Mouse (Mus musculus) stomach, embryonic 14.5 days (tissue): ENCODE results near the gene Gm13889. TPM values are rescaled to one million over a fixed set of nuclear protein-coding genes. Genes with fewer than 3 reads are reported as not detected.

Experiments used
- ATAC-seq: fragments of 200-750 bp; cut with Nextera tagmentation; 2 replicates; pipeline ENCODE4 v1.8.0; 2017; ENCODE audit warnings: low read depth, moderate TSS enrichment; ENCODE audit not compliant: insufficient number of reproducible peaks, insufficient read depth, low FRiP score
- H3K27ac ChIP-seq: fragments of 300-500 bp; sonication (generic); 2 replicates; pipeline ENCODE4 v1.5.1; 2014; ENCODE audit warnings: mild to moderate bottlenecking, low read length, moderate library complexity, mixed read lengths
- H3K27me3 ChIP-seq: fragments of 300-500 bp; sonication (generic); 2 replicates; pipeline ENCODE4 v1.6.1; 2014; ENCODE audit warnings: low read length, control low read depth, mixed read lengths; ENCODE audit not compliant: control insufficient read depth, insufficient read depth
- H3K36me3 ChIP-seq: fragments of 300-500 bp; sonication (generic); 2 replicates; pipeline ENCODE4 v1.6.1; 2014; ENCODE audit warnings: mild to moderate bottlenecking, control low read depth, low read length, moderate library complexity, mixed read lengths; ENCODE audit not compliant: control insufficient read depth, insufficient read depth
- H3K4me1 ChIP-seq: fragments of 300-500 bp; sonication (generic); 2 replicates; pipeline ENCODE4 v1.6.1; 2014; ENCODE audit warnings: low read length, control low read depth, mixed read lengths; ENCODE audit not compliant: control insufficient read depth, insufficient read depth
- H3K4me2 ChIP-seq: fragments of 300-500 bp; sonication (generic); replicated peaks from 2 replicates; pipeline ENCODE4 v1.6.1; 2014; ENCODE audit warnings: low read depth, low read length, control low read depth
- H3K4me3 ChIP-seq: fragments of 300-500 bp; sonication (generic); 2 replicates; pipeline ENCODE4 v1.5.1; 2014; ENCODE audit warnings: low read depth, low read length, control low read depth
- H3K9ac ChIP-seq: fragments of 300-500 bp; sonication (generic); replicated peaks from 2 replicates; pipeline ENCODE4 v1.6.1; 2014; ENCODE audit warnings: low read depth, mild to moderate bottlenecking, control low read depth, low read length, moderate library complexity, mixed read lengths
- H3K9me3 ChIP-seq: fragments of 300-500 bp; sonication (generic); 2 replicates; pipeline ENCODE4 v1.6.1; 2016; ENCODE audit warnings: low read depth, low read length, control low read depth; ENCODE audit not compliant: control insufficient read depth
- WGBS: fragments of 180-500 bp; shearing (Covaris S2); extraction: QIAGEN DNeasy Blood & Tissue Kit; methylation state at CpG from one replicate; pipeline ENCODE4 v1.1.7; 2014; 5-methylcytosine and 5-hydroxymethylcytosine counted together
- polyA plus RNA-seq: library from polyadenylated mRNA; unstranded; fragments of >200 nt; fragmentation: Nextera tagmentation; extraction: Ambion mirVana; gene quantifications from 2 replicates; pipeline ENCODE4 v1.2.1, GENCODE M21; 2014

Gm13889 gene
- polyA plus RNA-seq, 1 experiment from 2014 or later, result 26.1 TPM

GRCm38 (mm10) chr2:93964494-93965160 is 7.6 kb upstream of the Gm13889 start:
- Histone ChIP-seq H3K9me3 (no peaks in the 10 kb centered on the region), H3K4me1 (no peaks in the 10 kb centered on the region), H3K27ac (no peak overlapping the region), H3K4me3 (no peak overlapping the region), H3K9ac (no peak overlapping the region), H3K27me3 (no peaks in the 10 kb centered on the region), H3K4me2 (no peak overlapping the region), H3K36me3 (no peaks in the 10 kb centered on the region)
- ATAC-seq, result no peak
- 50% methylated on average over 7 of the region's 7 CpGs for WGBS

DNA sequence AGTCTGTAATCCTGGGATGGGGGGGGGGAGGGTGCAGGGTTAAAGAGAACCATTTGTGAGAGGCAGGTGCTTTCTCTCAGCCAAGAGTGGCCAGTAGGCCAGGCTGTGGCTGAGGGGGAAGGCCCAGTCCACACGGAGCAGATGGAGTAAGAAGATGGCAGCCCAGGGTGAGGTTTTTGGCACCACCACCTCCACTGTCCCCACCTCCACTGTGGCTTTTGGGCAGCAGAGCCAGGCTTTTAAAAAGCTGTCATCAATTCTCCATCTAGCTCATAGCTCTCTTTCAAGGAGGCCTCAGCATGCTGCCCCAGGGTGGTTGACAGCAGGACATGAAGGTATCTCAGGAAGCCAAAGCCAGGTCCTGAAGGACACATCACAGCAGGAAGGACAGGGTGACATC is 6.8 kb upstream of the Gm13889 start:
- ATAC-seq, result no peak
- WGBS, result 55% methylated on average over 1 of the region's 1 CpGs

DNA sequence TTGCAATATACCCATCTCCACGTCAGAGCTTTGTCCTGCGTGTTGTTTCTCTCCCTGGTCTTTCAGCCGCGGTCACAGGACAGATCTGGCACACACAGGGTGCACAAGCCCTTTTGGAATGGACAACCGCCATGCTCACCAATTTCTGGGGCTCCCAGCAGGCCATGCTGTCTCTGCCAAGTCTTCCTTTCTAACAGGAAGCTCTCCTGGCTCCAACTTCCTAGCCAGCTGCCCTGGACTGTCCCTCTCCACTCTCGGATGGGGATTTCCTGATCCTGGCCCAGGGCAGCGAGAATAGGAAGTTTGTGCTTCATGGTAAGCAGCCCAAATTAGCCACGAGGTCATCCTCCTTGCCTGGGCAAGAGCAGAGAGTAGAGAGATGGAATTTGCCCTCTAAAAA is 4.7 kb upstream of the Gm13889 start:
- no peak for ATAC-seq
- no peak overlapping the region for H3K4me3 ChIP-seq
- 69% methylated on average over 8 of the region's 8 CpGs for WGBS
- H3K4me2 ChIP-seq, result no peak overlapping the region
- H3K9ac ChIP-seq, result no peak overlapping the region
- H3K27ac ChIP-seq, result no peak overlapping the region
- no peaks in the 10 kb centered on the region for H3K9me3 ChIP-seq
- H3K27me3 ChIP-seq, result no peaks in the 10 kb centered on the region
- H3K36me3 ChIP-seq, result no peaks in the 10 kb centered on the region
- H3K4me1 ChIP-seq, result no peaks in the 10 kb centered on the region

More for the DNA sequence above, 6.8 kb upstream of the Gm13889 start:
- Histone ChIP-seq H3K9me3 (no peaks in the 10 kb centered on the region), H3K36me3 (no peaks in the 10 kb centered on the region), H3K4me3 (no peak overlapping the region), H3K27ac (no peak overlapping the region), H3K4me2 (no peak overlapping the region), H3K9ac (no peak overlapping the region), H3K27me3 (no peaks in the 10 kb centered on the region), H3K4me1 (no peaks in the 10 kb centered on the region)

DNA sequence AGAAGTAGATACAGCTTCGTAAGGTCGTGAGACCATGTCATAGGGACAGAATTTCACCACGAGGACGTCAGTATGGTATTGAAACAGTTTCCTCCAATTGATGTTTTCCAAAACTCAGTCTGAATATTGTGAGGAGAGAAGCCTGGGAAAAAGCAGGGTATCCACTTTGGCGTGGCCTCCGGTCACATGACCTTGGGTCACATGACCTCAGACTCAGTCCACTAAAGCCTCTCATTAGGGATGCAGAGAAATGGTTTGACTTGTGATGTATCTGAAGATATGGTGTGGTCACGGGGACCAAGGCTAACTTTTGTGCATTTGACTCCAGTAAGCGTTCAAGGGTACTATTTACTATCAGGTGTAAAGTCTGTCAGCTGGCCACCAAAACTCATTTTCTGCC is 2.3 kb upstream of the Gm13889 start:
- no peak overlapping the region for H3K9ac ChIP-seq
- H3K4me1 ChIP-seq, result peaks cover 11% of the 10 kb centered on the region
- ATAC-seq, result no peak
- 67% methylated on average over 8 of the region's 8 CpGs for WGBS
- H3K9me3 ChIP-seq, result no peaks in the 10 kb centered on the region
- no peak overlapping the region for H3K4me3 ChIP-seq
- H3K27ac ChIP-seq, result no peak overlapping the region
- H3K36me3 ChIP-seq, result no peaks in the 10 kb centered on the region
- H3K27me3 ChIP-seq, result no peaks in the 10 kb centered on the region
- no peak overlapping the region for H3K4me2 ChIP-seq

- peaks cover 11% of the 10 kb centered on the region for H3K4me1 ChIP-seq
- no peak overlapping the region for H3K27ac ChIP-seq
- WGBS, result 79% methylated on average over 3 of the region's 3 CpGs
- H3K4me2 ChIP-seq, result no peak overlapping the region
- no peak overlapping the region for H3K9ac ChIP-seq
- no peak overlapping the region for H3K4me3 ChIP-seq
- H3K27me3 ChIP-seq, result 0 out of 2 replicates have a peak, but pooled peaks cover 3% of the 10 kb centered on the region
- no peak for ATAC-seq
- no peaks in the 10 kb centered on the region for H3K9me3 ChIP-seq
- H3K36me3 ChIP-seq, result no peaks in the 10 kb centered on the region
Measured at GRCm38 (mm10) chr2:93958216-93958615, 1.2 kb upstream of the Gm13889 start.

GRCm38 (mm10) chr2:93957785-93958175 is 779 bp upstream of the Gm13889 start:
- H3K27ac ChIP-seq, result no peak overlapping the region
- H3K4me3 ChIP-seq, result no peak overlapping the region
- no peaks in the 10 kb centered on the region for H3K9me3 ChIP-seq
- no peak for ATAC-seq
- H3K4me1 ChIP-seq, result peaks cover 11% of the 10 kb centered on the region
- WGBS, result 56% methylated on average over 8 of the region's 8 CpGs
- no peak overlapping the region for H3K9ac ChIP-seq
- H3K27me3 ChIP-seq, result 0 out of 2 replicates have a peak, but pooled peaks cover 4% of the 10 kb centered on the region
- H3K4me2 ChIP-seq, result no peak overlapping the region
- no peaks in the 10 kb centered on the region for H3K36me3 ChIP-seq

DNA sequence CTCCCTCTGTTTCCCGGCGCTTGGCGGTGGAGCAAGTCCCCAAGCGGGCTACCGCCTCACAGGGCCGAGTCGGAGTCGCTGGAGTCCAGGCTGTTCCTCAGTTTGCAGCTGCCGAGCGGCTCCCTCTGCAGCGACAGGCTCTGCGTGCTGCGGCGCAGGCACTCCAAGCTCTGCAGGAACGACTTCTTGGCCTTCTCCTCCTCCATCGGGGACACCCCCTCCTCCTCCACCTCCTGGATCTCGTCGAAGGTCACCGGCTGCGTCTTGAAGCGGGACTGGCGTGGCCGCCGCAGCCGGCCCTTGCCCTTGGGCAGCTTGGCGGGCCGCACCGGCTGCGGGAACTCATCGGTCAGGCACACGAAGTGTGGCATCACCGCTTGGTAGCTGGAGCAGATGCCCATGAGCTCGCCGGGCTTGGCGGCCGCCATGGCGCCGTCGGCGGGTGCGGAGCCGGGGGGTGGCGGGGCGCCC is 635 bp downstream of the Gm13889 start:
- ATAC-seq, result peak; percentile 57; the same call in 1 of the 2 replicates
- peak overlapping the region; percentile 57 for H3K9ac ChIP-seq
- peak overlapping the region; percentile 95 for H3K4me2 ChIP-seq
- peaks cover 11% of the 10 kb centered on the region for H3K4me1 ChIP-seq
- no peaks in the 10 kb centered on the region for H3K36me3 ChIP-seq
- peak overlapping the region; percentile 72 for H3K27ac ChIP-seq
- under 1% methylated on average over 44 of the region's 44 CpGs for WGBS
- 0 out of 2 replicates have a peak, but pooled peaks cover 5% of the 10 kb centered on the region for H3K27me3 ChIP-seq
- peak overlapping the region; percentile 69 for H3K4me3 ChIP-seq
- no peaks in the 10 kb centered on the region for H3K9me3 ChIP-seq

- peak overlapping the region; percentile 57 for H3K9ac ChIP-seq
- peak overlapping the region; percentile 95 for H3K4me2 ChIP-seq
- peaks cover 11% of the 10 kb centered on the region for H3K4me1 ChIP-seq
- no peaks in the 10 kb centered on the region for H3K36me3 ChIP-seq
- ATAC-seq, result no peak
- 0 out of 2 replicates have a peak, but pooled peaks cover 5% of the 10 kb centered on the region for H3K27me3 ChIP-seq
- under 1% methylated on average over 31 of the region's 31 CpGs for WGBS
- peak overlapping the region; percentile 72; the same call in 1 of the 2 replicates for H3K27ac ChIP-seq
- H3K9me3 ChIP-seq, result no peaks in the 10 kb centered on the region
- peak overlapping the region; percentile 69 for H3K4me3 ChIP-seq
Measured at GRCm38 (mm10) chr2:93955886-93956285, 1.1 kb downstream of the Gm13889 start.
